Mouse (Mus musculus): ENCODE results near the gene Ninl.

- TF ChIP-seq CTCF (IDR thresholded peaks at IDR 0.05; ENCODE audit: borderline replicate concordance, insufficient read depth, low read length) (no peak), POLR2A (IDR thresholded peaks at IDR 0.05; ENCODE audit: low read depth, low read length) (no peak)
These were observed 71.7 kb downstream of the Ninl start for GRCm38 (mm10) chr2:150967491-150967890.
